Mouse (Mus musculus) neural tube, embryonic 13.5 days (tissue): ENCODE data around the gene Crb2. TPM values are rescaled to one million over a fixed set of nuclear protein-coding genes. Genes with fewer than 3 reads are reported as not detected.

Source experiments
- ATAC-seq: fragments of 200-750 bp; cut with Nextera tagmentation; 2 replicates; pipeline ENCODE4 v1.8.0; 2017; ENCODE audit warnings: low read depth, mild to moderate bottlenecking, moderate TSS enrichment, moderate library complexity
- H3K27ac ChIP-seq: fragments of 300-500 bp; sonication (generic); replicated peaks from 2 replicates; pipeline ENCODE4 v1.5.1; 2015; ENCODE audit warnings: moderate library complexity, mild to moderate bottlenecking, inconsistent platforms
- H3K27me3 ChIP-seq: fragments of 300-500 bp; sonication (generic); 2 replicates; pipeline ENCODE4 v1.6.1; 2015; ENCODE audit warnings: mild to moderate bottlenecking, inconsistent platforms
- H3K36me3 ChIP-seq: fragments of 300-500 bp; sonication (generic); 2 replicates; pipeline ENCODE4 v1.6.1; 2015; ENCODE audit warnings: mild to moderate bottlenecking, inconsistent platforms
- H3K4me1 ChIP-seq: fragments of 300-500 bp; sonication (generic); replicated peaks from 2 replicates; pipeline ENCODE4 v1.6.1; 2015; ENCODE audit warnings: inconsistent platforms
- H3K4me2 ChIP-seq: fragments of 300-500 bp; sonication (generic); 2 replicates; pipeline ENCODE4 v1.6.1; 2015; ENCODE audit warnings: inconsistent platforms, mild to moderate bottlenecking, moderate library complexity
- H3K4me3 ChIP-seq: fragments of 300-500 bp; sonication (generic); 2 replicates; pipeline ENCODE4 v1.5.1; 2015; ENCODE audit warnings: mild to moderate bottlenecking, inconsistent platforms
- H3K9ac ChIP-seq: fragments of 300-500 bp; sonication (generic); 2 replicates; pipeline ENCODE4 v1.6.1; 2015; ENCODE audit warnings: moderate library complexity, mild to moderate bottlenecking, inconsistent platforms
- H3K9me3 ChIP-seq: fragments of 300-500 bp; sonication (generic); 2 replicates; pipeline ENCODE4 v1.6.1; 2016; ENCODE audit warnings: inconsistent platforms
- WGBS: fragments of 180-500 bp; shearing (Covaris S2); methylation state at CpG from one replicate; pipeline ENCODE4 v1.1.7; 2015; 5-methylcytosine and 5-hydroxymethylcytosine counted together
- polyA plus RNA-seq: library from polyadenylated mRNA; unstranded; fragments of >200 nt; fragmentation: Nextera tagmentation; extraction: Ambion mirVana; gene quantifications from 2 replicates; pipeline ENCODE4 v1.2.1, GENCODE M21; 2015

The Crb2 gene
- polyA plus RNA-seq, 1 experiment from 2014 or later, result 4.8 TPM

GRCm38 (mm10) chr2:37756220-37756930 is 19.7 kb upstream of the Crb2 start:
- H3K27me3 ChIP-seq, result peaks cover 17% of the 10 kb centered on the region
- H3K4me2 ChIP-seq, result no peak overlapping the region
- peaks cover 41% of the 10 kb centered on the region for H3K4me1 ChIP-seq
- ATAC-seq, result no peak
- H3K36me3 ChIP-seq, result no peaks in the 10 kb centered on the region
- 86% methylated on average over 2 of the region's 2 CpGs for WGBS
- H3K4me3 ChIP-seq, result no peak overlapping the region
- no peak overlapping the region for H3K27ac ChIP-seq
- H3K9ac ChIP-seq, result no peak overlapping the region
- no peaks in the 10 kb centered on the region for H3K9me3 ChIP-seq

GRCm38 (mm10) chr2:37757016-37757415 is 19.0 kb upstream of the Crb2 start:
- 85% methylated on average over 5 of the region's 5 CpGs for WGBS
- Histone ChIP-seq H3K4me1 (peaks cover 41% of the 10 kb centered on the region), H3K9me3 (no peaks in the 10 kb centered on the region), H3K9ac (no peak overlapping the region), H3K4me3 (no peak overlapping the region), H3K27me3 (peaks cover 23% of the 10 kb centered on the region), H3K36me3 (no peaks in the 10 kb centered on the region), H3K4me2 (no peak overlapping the region), H3K27ac (no peak overlapping the region)
- no peak for ATAC-seq

- Histone ChIP-seq H3K4me1 (peaks cover 41% of the 10 kb centered on the region), H3K27me3 (peaks cover 27% of the 10 kb centered on the region), H3K4me3 (no peak overlapping the region), H3K36me3 (no peaks in the 10 kb centered on the region), H3K27ac (peak overlapping the region; percentile 33), H3K9me3 (no peaks in the 10 kb centered on the region), H3K9ac (peak overlapping the region; percentile 59), H3K4me2 (peak overlapping the region; percentile 27; the same call in 1 of the 2 replicates)
- WGBS, result 73% methylated on average over 4 of the region's 4 CpGs
- no peak for ATAC-seq
These were observed 18.3 kb upstream of the Crb2 start for GRCm38 (mm10) chr2:37757784-37758183.

GRCm38 (mm10) chr2:37758343-37759015 is 17.6 kb upstream of the Crb2 start:
- no peaks in the 10 kb centered on the region for H3K9me3 ChIP-seq
- H3K4me2 ChIP-seq, result peak overlapping the region; percentile 27
- peaks cover 44% of the 10 kb centered on the region for H3K4me1 ChIP-seq
- ATAC-seq, result peak; percentile 45; the same call in 1 of the 2 replicates
- H3K36me3 ChIP-seq, result no peaks in the 10 kb centered on the region
- H3K9ac ChIP-seq, result peak overlapping the region; percentile 59
- H3K4me3 ChIP-seq, result no peak overlapping the region
- 6% methylated on average over 21 of the region's 21 CpGs for WGBS
- H3K27me3 ChIP-seq, result peaks cover 27% of the 10 kb centered on the region
- H3K27ac ChIP-seq, result peak overlapping the region; percentile 33

GRCm38 (mm10) chr2:37760633-37761032 is 15.4 kb upstream of the Crb2 start:
- 22% methylated on average over 6 of the region's 6 CpGs for WGBS
- H3K4me2 ChIP-seq, result no peak overlapping the region
- H3K9ac ChIP-seq, result no peak overlapping the region
- H3K36me3 ChIP-seq, result no peaks in the 10 kb centered on the region
- H3K27ac ChIP-seq, result no peak overlapping the region
- H3K9me3 ChIP-seq, result no peaks in the 10 kb centered on the region
- peaks cover 27% of the 10 kb centered on the region for H3K27me3 ChIP-seq
- H3K4me3 ChIP-seq, result no peak overlapping the region
- H3K4me1 ChIP-seq, result peaks cover 59% of the 10 kb centered on the region
- ATAC-seq, result no peak

- peaks cover 25% of the 10 kb centered on the region for H3K27me3 ChIP-seq
- peaks cover 69% of the 10 kb centered on the region for H3K4me1 ChIP-seq
- H3K9me3 ChIP-seq, result no peaks in the 10 kb centered on the region
- no peaks in the 10 kb centered on the region for H3K36me3 ChIP-seq
- H3K4me2 ChIP-seq, result no peak overlapping the region
- ATAC-seq, result no peak
- H3K9ac ChIP-seq, result no peak overlapping the region
- H3K27ac ChIP-seq, result no peak overlapping the region
- WGBS, result 6% methylated on average over 3 of the region's 3 CpGs
- H3K4me3 ChIP-seq, result no peak overlapping the region
These were observed 12.4 kb upstream of the Crb2 start for GRCm38 (mm10) chr2:37763638-37764037.

- Histone ChIP-seq H3K4me2 (no peak overlapping the region), H3K9ac (no peak overlapping the region), H3K36me3 (no peaks in the 10 kb centered on the region), H3K4me3 (no peak overlapping the region), H3K27me3 (peaks cover 25% of the 10 kb centered on the region), H3K9me3 (no peaks in the 10 kb centered on the region), H3K27ac (no peak overlapping the region), H3K4me1 (peaks cover 73% of the 10 kb centered on the region)
- no peak for ATAC-seq
- 83% methylated on average over 2 of the region's 2 CpGs for WGBS
These were observed 11.5 kb upstream of the Crb2 start for GRCm38 (mm10) chr2:37764514-37764913.

GRCm38 (mm10) chr2:37765082-37765483 is 11.0 kb upstream of the Crb2 start:
- Histone ChIP-seq H3K27ac (no peak overlapping the region), H3K4me3 (no peak overlapping the region), H3K9me3 (no peaks in the 10 kb centered on the region), H3K9ac (no peak overlapping the region), H3K4me2 (peak overlapping the region; percentile 24; the same call in 1 of the 2 replicates), H3K4me1 (peaks cover 68% of the 10 kb centered on the region), H3K36me3 (no peaks in the 10 kb centered on the region), H3K27me3 (peaks cover 19% of the 10 kb centered on the region)
- ATAC-seq, result no peak
- WGBS, result 19% methylated on average over 21 of the region's 21 CpGs

GRCm38 (mm10) chr2:37766027-37766761 is 9.9 kb upstream of the Crb2 start:
- Histone ChIP-seq H3K4me2 (no peak overlapping the region), H3K9me3 (no peaks in the 10 kb centered on the region), H3K27me3 (peaks cover 14% of the 10 kb centered on the region), H3K36me3 (no peaks in the 10 kb centered on the region), H3K4me1 (peaks cover 62% of the 10 kb centered on the region), H3K27ac (no peak overlapping the region), H3K9ac (0 out of 2 replicates have a peak overlapping the region, but pooled peaks have one; percentile 38), H3K4me3 (no peak overlapping the region)
- 46% methylated on average over 10 of the region's 11 CpGs for WGBS
- ATAC-seq, result no peak; the same call in 1 of the 2 replicates

- H3K4me2 ChIP-seq, result no peak overlapping the region
- H3K4me3 ChIP-seq, result no peak overlapping the region
- no peaks in the 10 kb centered on the region for H3K36me3 ChIP-seq
- ATAC-seq, result no peak
- WGBS, result 0% methylated on average over 9 of the region's 9 CpGs
- H3K4me1 ChIP-seq, result peaks cover 67% of the 10 kb centered on the region
- no peaks in the 10 kb centered on the region for H3K9me3 ChIP-seq
- H3K27me3 ChIP-seq, result peaks cover 6% of the 10 kb centered on the region
- no peak overlapping the region for H3K9ac ChIP-seq
- peak overlapping the region; percentile 9; the same call in 1 of the 2 replicates for H3K27ac ChIP-seq
These were observed 8.9 kb upstream of the Crb2 start for GRCm38 (mm10) chr2:37767080-37767547.

GRCm38 (mm10) chr2:37767739-37768138 is 8.3 kb upstream of the Crb2 start:
- no peak overlapping the region for H3K9ac ChIP-seq
- no peak overlapping the region for H3K4me2 ChIP-seq
- no peaks in the 10 kb centered on the region for H3K9me3 ChIP-seq
- H3K27ac ChIP-seq, result no peak overlapping the region
- H3K36me3 ChIP-seq, result no peaks in the 10 kb centered on the region
- no peak overlapping the region for H3K4me3 ChIP-seq
- H3K4me1 ChIP-seq, result peaks cover 67% of the 10 kb centered on the region
- ATAC-seq, result no peak
- WGBS, result 65% methylated on average over 3 of the region's 3 CpGs
- H3K27me3 ChIP-seq, result peaks cover 3% of the 10 kb centered on the region

GRCm38 (mm10) chr2:37768903-37769302 is 7.1 kb upstream of the Crb2 start:
- ATAC-seq, result peak; percentile 21; the same call in 1 of the 2 replicates
- Histone ChIP-seq H3K27ac (0 out of 2 replicates have a peak overlapping the region, but pooled peaks have one; percentile 1), H3K4me1 (peaks cover 60% of the 10 kb centered on the region), H3K4me2 (no peak overlapping the region), H3K9me3 (no peaks in the 10 kb centered on the region), H3K9ac (no peak overlapping the region), H3K4me3 (no peak overlapping the region), H3K36me3 (no peaks in the 10 kb centered on the region), H3K27me3 (peaks cover 3% of the 10 kb centered on the region)
- WGBS, result 40% methylated on average over 2 of the region's 2 CpGs
